8 mouse cellular contexts compared by ENCODE assay signal in genomic region chr8:106704901-106705321, GRCm38 (mm10). TPM values are rescaled to one million over a fixed set of nuclear protein-coding genes. Genes with fewer than 3 reads are reported as not detected.
DNase-seq lines count a peak whose midpoint lies in the region; ATAC-seq and TF ChIP-seq lines count a peak whose summit lies in the region.

No protein-coding gene starts in this region.

- no peaks in the 10 kb centered on the region for H3K9me3 ChIP-seq in midbrain, embryonic 14.5 days (ENCODE audit: control insufficient read depth, low read length)
- no peaks in the 10 kb centered on the region for H3K9me3 ChIP-seq in midbrain, embryonic 16.5 days (replicated peaks; ENCODE audit: control insufficient read depth, low read length, poor library complexity, severe bottlenecking)
- H3K9me3 ChIP-seq in intestine, embryonic 14.5 days (ENCODE audit: control insufficient read depth, low read length), result no peaks in the 10 kb centered on the region
- no peaks in the 10 kb centered on the region for H3K9me3 ChIP-seq in limb, embryonic 14.5 days (ENCODE audit: control insufficient read depth, low read length)
- H3K9me3 ChIP-seq in neural tube, embryonic 15.5 days (replicated peaks), result no peaks in the 10 kb centered on the region

- no peaks in the 10 kb centered on the region for H3K4me1 ChIP-seq in midbrain, embryonic 14.5 days (ENCODE audit: control insufficient read depth, insufficient read depth, low read length)
- no peaks in the 10 kb centered on the region for H3K4me1 ChIP-seq in midbrain, embryonic 16.5 days (ENCODE audit: control insufficient read depth, insufficient read depth, low read length)
- H3K4me1 ChIP-seq in intestine, embryonic 14.5 days (replicated peaks; ENCODE audit: control insufficient read depth, insufficient read depth, low read length), result peaks cover 12% of the 10 kb centered on the region
- H3K4me1 ChIP-seq in limb, embryonic 14.5 days (ENCODE audit: control insufficient read depth, insufficient read depth, low read length), result no peaks in the 10 kb centered on the region
- H3K4me1 ChIP-seq in neural tube, embryonic 15.5 days, result peaks cover 3% of the 10 kb centered on the region

- H3K4me3 ChIP-seq in midbrain, embryonic 14.5 days (replicated peaks; ENCODE audit: low read depth, low read length), result no peak overlapping the region
- no peak overlapping the region for H3K4me3 ChIP-seq in midbrain, embryonic 16.5 days (ENCODE audit: low read depth, low read length)
- no peak overlapping the region for H3K4me3 ChIP-seq in intestine, embryonic 14.5 days (ENCODE audit: low read depth, low read length)
- H3K4me3 ChIP-seq in limb, embryonic 14.5 days (replicated peaks; ENCODE audit: low read length), result no peak overlapping the region
- H3K4me3 ChIP-seq in neural tube, embryonic 15.5 days (replicated peaks), result no peak overlapping the region

- no peak overlapping the region for H3K9ac ChIP-seq in midbrain, embryonic 14.5 days (replicated peaks; ENCODE audit: low read length)
- no peak overlapping the region for H3K9ac ChIP-seq in midbrain, embryonic 16.5 days (ENCODE audit: low read depth, low read length)
- H3K9ac ChIP-seq in intestine, embryonic 14.5 days (ENCODE audit: low read length), result no peak overlapping the region
- no peak overlapping the region for H3K9ac ChIP-seq in limb, embryonic 14.5 days (ENCODE audit: low read depth, low read length, severe bottlenecking)
- H3K9ac ChIP-seq in neural tube, embryonic 15.5 days (replicated peaks), result no peak overlapping the region

- 0 out of 2 replicates have a peak overlapping the region, but pooled peaks have one; percentile 37 for H3K27ac ChIP-seq in midbrain, embryonic 14.5 days (replicated peaks; ENCODE audit: low read depth, low read length)
- H3K27ac ChIP-seq in midbrain, embryonic 16.5 days (ENCODE audit: low read length), result no peak overlapping the region
- H3K27ac ChIP-seq in intestine, embryonic 14.5 days (ENCODE audit: low read depth), result peak overlapping the region; percentile 89
- H3K27ac ChIP-seq in limb, embryonic 14.5 days (replicated peaks; ENCODE audit: low read depth, low read length), result peak overlapping the region; percentile 58
- peak overlapping the region; percentile 70 for H3K27ac ChIP-seq in neural tube, embryonic 15.5 days (replicated peaks)

- H3K27me3 ChIP-seq in midbrain, embryonic 14.5 days (ENCODE audit: control insufficient read depth, insufficient read depth, low read length), result no peaks in the 10 kb centered on the region
- no peaks in the 10 kb centered on the region for H3K27me3 ChIP-seq in midbrain, embryonic 16.5 days (ENCODE audit: control insufficient read depth, insufficient read depth, low read depth, low read length)
- H3K27me3 ChIP-seq in intestine, embryonic 14.5 days (replicated peaks; ENCODE audit: control insufficient read depth, insufficient read depth, low read length), result no peaks in the 10 kb centered on the region
- no peaks in the 10 kb centered on the region for H3K27me3 ChIP-seq in limb, embryonic 14.5 days (ENCODE audit: control insufficient read depth, insufficient read depth, low read length)
- H3K27me3 ChIP-seq in neural tube, embryonic 15.5 days (replicated peaks), result no peaks in the 10 kb centered on the region

- no peak for ATAC-seq in midbrain, embryonic 14.5 days (ENCODE audit: low FRiP score, low TSS enrichment)
- no peak; the same call in 1 of the 2 replicates for ATAC-seq in midbrain, embryonic 16.5 days
- peak; percentile 90 for ATAC-seq in intestine, embryonic 14.5 days (replicated peaks; ENCODE audit: low FRiP score, low TSS enrichment, low read depth)
- peak; percentile 80 for ATAC-seq in limb, embryonic 14.5 days (ENCODE audit: low FRiP score, low read depth)
- ATAC-seq in neural tube, embryonic 15.5 days (ENCODE audit: low FRiP score), result peak; percentile 45; the same call in 1 of the 2 replicates
- ATAC-seq in megakaryocyte, adult 5-6 weeks (ENCODE audit: poor library complexity, severe bottlenecking), result no peak

- WGBS in midbrain, embryonic 14.5 days, result 78% methylated on average over 9 of the region's 9 CpGs
- 58% methylated on average over 9 of the region's 9 CpGs for WGBS in midbrain, embryonic 16.5 days
- 27% methylated on average over 9 of the region's 9 CpGs for WGBS in intestine, embryonic 14.5 days
- 21% methylated on average over 9 of the region's 9 CpGs for WGBS in limb, embryonic 14.5 days
- 47% methylated on average over 9 of the region's 9 CpGs for WGBS in neural tube, embryonic 15.5 days

- H3K36me3 ChIP-seq in midbrain, embryonic 14.5 days (ENCODE audit: control insufficient read depth, insufficient read depth, low read length), result peaks cover 12% of the 10 kb centered on the region; the same call in 1 of the 2 replicates
- H3K36me3 ChIP-seq in midbrain, embryonic 16.5 days (ENCODE audit: control insufficient read depth, insufficient read depth, low read length), result peaks cover 4% of the 10 kb centered on the region; the same call in 1 of the 2 replicates
- peaks cover 18% of the 10 kb centered on the region for H3K36me3 ChIP-seq in intestine, embryonic 14.5 days (ENCODE audit: control insufficient read depth, insufficient read depth, low read length)
- H3K36me3 ChIP-seq in limb, embryonic 14.5 days (ENCODE audit: control insufficient read depth, insufficient read depth, low read length), result peaks cover 8% of the 10 kb centered on the region; the same call in 1 of the 2 replicates
- peaks cover 4% of the 10 kb centered on the region; the same call in 1 of the 2 replicates for H3K36me3 ChIP-seq in neural tube, embryonic 15.5 days

- H3K4me2 ChIP-seq in midbrain, embryonic 14.5 days (ENCODE audit: low read length), result no peak overlapping the region
- no peak overlapping the region for H3K4me2 ChIP-seq in midbrain, embryonic 16.5 days (ENCODE audit: low read length)
- no peak overlapping the region for H3K4me2 ChIP-seq in intestine, embryonic 14.5 days (ENCODE audit: low read length)
- no peak overlapping the region for H3K4me2 ChIP-seq in limb, embryonic 14.5 days (replicated peaks; ENCODE audit: low read depth, low read length, severe bottlenecking)
- H3K4me2 ChIP-seq in neural tube, embryonic 15.5 days, result peak overlapping the region; percentile 5; the same call in 1 of the 2 replicates

- intact Hi-C loops in gastrocnemius, postnatal 14 days (cut with DNase I; ENCODE audit: low total_unique reads), result no loop called here

- DNase-seq in midbrain, embryonic 14.5 days, result peak; percentile 22
- DNase-seq in gastrocnemius, postnatal 14 days, result peak; percentile 61
- DNase-seq in intestine, embryonic 14.5 days (ENCODE audit: low spot score), result peak; percentile 67
- DNase-seq in limb, embryonic 14.5 days (ENCODE audit: low spot score), result peak; percentile 80
- no peak for DNase-seq in spleen, postnatal 14 days (ENCODE audit: low spot score in 2 of 2)

- TF ChIP-seq POLR2A in limb, embryonic 14.5 days (IDR thresholded peaks at IDR 0.05; ENCODE audit: borderline replicate concordance, extremely low read depth, insufficient read depth, insufficient read length), result no peak

RNA-seq across cellular contexts. Expression of gene Tango6, which starts 22.0 kb away (rescaled TPM):
- polyA plus RNA-seq in midbrain, embryonic 14.5 days (2014; fragmentation: Nextera tagmentation; extraction: Ambion mirVana), result 3.7 and 5.6 TPM in 2 replicates
- polyA plus RNA-seq in midbrain, embryonic 16.5 days (2015; fragmentation: Nextera tagmentation; extraction: Ambion mirVana), result 6.1 and 6.3 TPM in 2 replicates
- 1 to 10 TPM; 8.0 to 8.1 TPM for total RNA-seq in gastrocnemius, postnatal 14 days (2021)
- polyA plus RNA-seq in intestine, embryonic 14.5 days (2014; fragmentation: Nextera tagmentation; extraction: Ambion mirVana), result 9.1 and 10.9 TPM in 2 replicates
- polyA plus RNA-seq in limb, embryonic 14.5 days (2012; rRNA removed), result 5.9 and 6.5 TPM in 2 replicates
- polyA plus RNA-seq in limb, embryonic 14.5 days (2014; fragmentation: Nextera tagmentation; extraction: Ambion mirVana), result 6.5 and 7.0 TPM in 2 replicates
- 6.2 and 6.8 TPM in 2 replicates for polyA plus RNA-seq in neural tube, embryonic 15.5 days (2015; fragmentation: Nextera tagmentation; extraction: Ambion mirVana)
- total RNA-seq in megakaryocyte, adult 5-6 weeks (2015), result 2.5 and 3.5 TPM in 2 replicates
- total RNA-seq in megakaryocyte, adult 5-6 weeks (2017), result 3.6 and 6.1 TPM in 2 replicates

Comparison
In these comparisons a context has a peak if more than half of its experiments do, and no peak if none do; other contexts are left out.
1. ATAC-seq: peak in intestine, embryonic 14.5 days (single experiment), limb, embryonic 14.5 days (single experiment) and neural tube, embryonic 15.5 days (single experiment); none in midbrain, embryonic 14.5 days (single experiment), midbrain, embryonic 16.5 days (single experiment) and megakaryocyte, adult 5-6 weeks (single experiment).
2. DNase-seq: peak in midbrain, embryonic 14.5 days (single experiment), gastrocnemius, postnatal 14 days (single experiment), intestine, embryonic 14.5 days (single experiment) and limb, embryonic 14.5 days (single experiment); none in spleen, postnatal 14 days (0 of 2).